Mouse (Mus musculus): ENCODE data around the gene Ispd.

GRCm38 (mm10) chr12:36627204-36627603, 246.0 kb downstream of the Ispd start:
- TF ChIP-seq POLR2A (IDR thresholded peaks at IDR 0.05; ENCODE audit: low read depth, low read length) (no peak), CTCF (conservative IDR thresholded peaks at IDR 0.05; ENCODE audit: insufficient read depth, insufficient read length, low read depth, low read length) (no peak)
